Mouse (Mus musculus) layer of hippocampus, adult 2 months (tissue): ENCODE measurements around the gene Arhgap10. TPM values are rescaled to one million over a fixed set of nuclear protein-coding genes. Genes with fewer than 3 reads are reported as not detected.
A peak's percentile ranks its signal among the peaks of the same experiment; 100 is the strongest.

ENCODE experiments used
- DNase-seq, 2 experiments: peaks; one replicate each; pipeline ENCODE4 v3.0.0; 2022; ENCODE audit warnings: low spot score in 2 of 2
- H3K27ac ChIP-seq: fragments of 200-600 bp; 2 replicates; pipeline ENCODE4 v1.8.1; 2022
- H3K4me3 ChIP-seq: fragments of 200-600 bp; 2 replicates; pipeline ENCODE4 v1.8.1; 2022; ENCODE audit warnings: mild to moderate bottlenecking
- CTCF ChIP-seq: fragments of 200-600 bp; conservative IDR thresholded peaks from 2 replicates; pipeline ENCODE4 v1.8.1; 2022; ENCODE audit warnings: antibody characterized with exemption, mild to moderate bottlenecking, moderate library complexity
- total RNA-seq, 2 experiments: library from RNA; stranded (reverse); gene quantifications; 2 replicates each; pipeline ENCODE4 v1.2.3; 2021

Arhgap10 gene
- total RNA-seq, 2 experiments from 2014 or later = 8.3 to 11.2 TPM

DNA sequence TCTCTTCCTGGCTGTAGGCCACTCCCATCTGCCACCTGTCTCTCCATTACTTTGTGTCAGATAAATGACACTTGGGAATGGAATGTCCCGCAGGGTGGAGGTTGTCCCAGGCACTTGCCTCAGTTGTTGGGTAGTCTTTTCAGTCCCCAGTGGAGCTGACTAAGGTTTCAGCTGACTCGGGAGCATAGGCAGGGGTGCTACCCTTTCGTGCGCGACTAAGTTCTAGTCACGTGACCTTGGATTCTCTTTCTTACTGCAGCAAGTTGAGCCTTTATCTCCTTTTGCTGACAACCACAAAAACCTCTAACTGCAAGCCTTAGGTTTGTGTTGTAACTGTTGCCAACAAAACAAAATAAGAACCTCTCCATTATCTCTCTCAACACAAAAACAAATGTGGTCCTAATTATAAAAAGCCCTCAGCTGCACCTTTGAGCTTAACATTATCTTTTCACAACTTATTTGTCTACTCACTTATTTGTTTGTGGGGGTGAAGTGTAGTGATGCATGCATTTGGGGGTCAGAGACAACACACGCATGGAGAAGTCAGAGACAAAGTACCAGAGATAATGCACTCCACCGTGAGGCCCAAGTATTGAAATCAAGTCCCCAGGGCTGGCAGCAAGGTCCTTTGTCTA is 16.7 kb upstream of the Arhgap10 start:
- H3K27ac ChIP-seq = no peak overlapping the region
- TF ChIP-seq CTCF = no peak
- no peak for DNase-seq
- no peak overlapping the region for H3K4me3 ChIP-seq

DNA sequence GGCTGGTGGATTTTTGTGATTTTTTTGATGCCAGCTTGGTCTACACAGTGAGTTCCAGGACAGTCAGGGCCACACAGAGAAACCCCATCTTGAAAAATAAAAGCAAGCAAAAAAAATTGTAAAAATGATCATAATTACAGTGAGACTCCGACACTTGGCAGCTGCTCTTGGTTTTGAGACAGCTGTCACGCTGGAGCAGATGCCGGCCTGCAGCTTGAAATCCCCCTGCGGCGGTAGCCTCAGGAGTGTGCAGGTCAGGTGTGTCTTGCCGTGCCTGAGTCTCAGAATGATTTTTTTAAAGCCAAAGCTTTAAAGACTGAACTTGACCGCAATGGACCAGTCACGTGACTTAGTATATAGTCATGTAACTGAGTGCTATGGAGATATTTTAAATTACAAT is 8.4 kb upstream of the Arhgap10 start:
- Histone ChIP-seq H3K4me3 (no peak overlapping the region), H3K27ac (no peak overlapping the region)
- no peak for TF ChIP-seq CTCF
- DNase-seq = no peak

DNA sequence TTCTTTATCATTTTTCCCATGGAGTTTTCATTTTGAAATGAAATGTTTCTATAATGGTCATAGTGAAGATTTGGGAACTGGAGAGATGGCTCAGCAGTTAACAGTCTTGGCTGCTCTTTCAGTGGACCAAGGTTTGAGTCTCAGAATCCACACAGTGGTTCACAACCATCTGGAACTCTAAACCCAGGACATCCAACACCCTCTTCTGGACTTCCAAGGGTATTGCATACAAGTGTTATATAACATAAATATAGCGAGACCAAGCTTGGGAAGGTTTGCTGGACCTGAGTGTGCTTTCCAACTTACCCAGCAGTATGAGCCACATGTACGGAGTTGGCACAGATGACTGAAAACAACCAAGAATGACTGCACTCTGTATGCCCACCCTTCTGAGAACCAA is 7.2 kb upstream of the Arhgap10 start:
- TF ChIP-seq CTCF = peak; percentile 44
- Histone ChIP-seq H3K4me3 (no peak overlapping the region), H3K27ac (no peak overlapping the region)
- DNase-seq = no peak

DNA sequence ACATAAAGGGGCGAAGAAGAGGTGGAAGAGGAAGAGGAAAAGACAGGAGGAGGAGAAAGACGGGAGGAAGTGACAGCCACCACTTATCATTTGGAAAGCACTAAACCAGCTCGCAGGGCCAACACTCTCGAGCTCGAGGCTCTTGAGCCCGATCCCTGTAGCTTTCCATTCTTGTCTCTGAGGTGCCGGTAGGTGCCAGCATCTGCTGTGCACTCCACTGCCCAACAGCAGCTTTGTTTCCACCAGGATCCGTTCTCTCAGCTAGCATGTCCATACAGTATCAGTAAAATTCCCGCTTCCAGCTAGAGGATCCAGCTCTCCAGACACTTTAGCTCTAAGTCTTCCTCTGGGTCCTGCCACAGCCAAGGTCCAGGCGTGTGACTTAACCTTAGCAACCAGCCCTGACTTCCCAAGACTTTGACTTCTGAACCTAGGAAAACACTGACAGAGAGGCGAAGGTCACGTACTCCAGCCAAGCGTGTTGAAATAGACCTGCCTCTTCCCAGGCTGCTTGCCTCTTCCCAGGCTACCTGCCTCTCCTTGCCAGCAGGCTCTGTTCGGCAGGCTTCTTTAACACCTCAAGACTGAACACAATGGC is 6.4 kb upstream of the Arhgap10 start:
- Histone ChIP-seq H3K4me3 (no peak overlapping the region), H3K27ac (no peak overlapping the region)
- TF ChIP-seq CTCF = no peak
- no peak for DNase-seq

DNA sequence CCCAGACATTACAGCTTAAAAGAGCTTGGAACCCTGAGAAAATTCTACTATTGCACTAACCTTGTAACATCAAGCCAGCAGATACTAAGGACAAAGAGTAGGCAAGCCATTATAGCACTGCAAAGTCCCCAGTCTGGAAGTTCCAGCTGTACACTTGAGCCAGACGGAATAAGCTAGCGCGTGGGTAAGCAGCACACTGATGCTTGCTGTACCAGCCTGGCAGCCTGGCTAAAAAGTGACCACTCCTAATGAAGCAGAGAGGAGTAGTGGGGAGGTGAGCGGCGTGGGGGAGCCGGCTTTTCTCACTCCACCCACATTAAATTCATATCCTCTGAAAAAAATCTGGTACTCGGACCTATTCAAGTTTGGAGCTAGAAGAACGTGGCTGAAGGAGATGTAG is 5.2 kb upstream of the Arhgap10 start:
- no peak overlapping the region for H3K27ac ChIP-seq
- DNase-seq = no peak
- TF ChIP-seq CTCF = no peak
- H3K4me3 ChIP-seq = no peak overlapping the region

DNA sequence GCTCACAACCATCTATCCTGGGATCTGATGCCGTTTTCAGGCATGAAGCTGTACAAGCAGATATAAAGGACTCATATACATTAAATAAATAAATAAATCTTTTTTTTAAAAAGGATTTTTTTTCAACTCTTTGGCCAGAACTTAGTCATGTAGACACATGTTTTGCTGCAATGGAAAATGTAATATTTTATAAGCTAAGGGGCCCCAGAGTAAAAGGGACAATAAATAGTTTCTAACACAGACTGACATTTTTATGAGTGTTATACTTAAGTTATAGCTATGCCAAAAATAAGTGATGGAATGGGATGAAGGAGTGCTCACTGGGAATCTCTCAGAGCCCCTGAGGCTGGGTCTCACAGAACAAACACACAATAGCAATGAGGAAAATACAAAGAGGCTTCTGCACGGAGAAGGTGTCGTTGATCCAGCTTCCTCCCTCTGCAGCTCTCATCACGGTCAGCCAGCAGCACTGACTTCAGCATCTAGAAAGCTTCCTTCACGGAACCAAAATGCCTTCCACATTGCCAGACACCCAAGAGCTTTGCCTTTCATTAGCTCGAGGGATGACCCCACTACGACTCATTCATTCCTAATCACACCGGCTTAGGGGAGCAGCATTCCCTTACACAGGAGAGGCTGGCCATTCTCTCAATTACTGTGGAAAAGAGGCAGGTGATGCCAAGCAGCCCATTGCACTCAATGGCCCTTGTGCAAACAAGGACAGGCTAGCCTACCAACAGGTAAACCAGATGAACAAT is 3.5 kb upstream of the Arhgap10 start:
- Histone ChIP-seq H3K4me3 (no peak overlapping the region), H3K27ac (no peak overlapping the region)
- no peak for DNase-seq
- no peak for TF ChIP-seq CTCF

DNA sequence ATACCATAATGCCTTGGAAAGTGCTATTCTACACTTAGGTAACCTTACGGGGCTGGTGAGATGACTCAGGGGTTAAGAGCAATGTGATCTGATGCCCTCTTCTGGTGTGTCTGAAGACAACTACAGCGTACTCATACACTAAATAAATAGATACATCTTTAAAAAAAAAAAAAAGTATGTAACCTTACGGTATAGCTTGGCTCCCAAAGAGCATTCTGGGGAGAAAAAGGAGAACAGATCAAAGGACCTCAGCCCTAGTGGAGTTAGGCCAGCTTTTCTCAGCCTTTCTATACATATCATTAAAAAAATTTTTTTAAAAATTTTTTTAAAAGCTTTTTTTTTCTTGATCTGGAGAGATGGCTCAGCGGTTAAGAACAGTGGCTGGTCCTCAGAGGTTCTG is 2.8 kb upstream of the Arhgap10 start:
- TF ChIP-seq CTCF = peak; percentile 24; the same call in 1 of the 2 replicates
- H3K27ac ChIP-seq = no peak overlapping the region
- H3K4me3 ChIP-seq = no peak overlapping the region
- DNase-seq = no peak

DNA sequence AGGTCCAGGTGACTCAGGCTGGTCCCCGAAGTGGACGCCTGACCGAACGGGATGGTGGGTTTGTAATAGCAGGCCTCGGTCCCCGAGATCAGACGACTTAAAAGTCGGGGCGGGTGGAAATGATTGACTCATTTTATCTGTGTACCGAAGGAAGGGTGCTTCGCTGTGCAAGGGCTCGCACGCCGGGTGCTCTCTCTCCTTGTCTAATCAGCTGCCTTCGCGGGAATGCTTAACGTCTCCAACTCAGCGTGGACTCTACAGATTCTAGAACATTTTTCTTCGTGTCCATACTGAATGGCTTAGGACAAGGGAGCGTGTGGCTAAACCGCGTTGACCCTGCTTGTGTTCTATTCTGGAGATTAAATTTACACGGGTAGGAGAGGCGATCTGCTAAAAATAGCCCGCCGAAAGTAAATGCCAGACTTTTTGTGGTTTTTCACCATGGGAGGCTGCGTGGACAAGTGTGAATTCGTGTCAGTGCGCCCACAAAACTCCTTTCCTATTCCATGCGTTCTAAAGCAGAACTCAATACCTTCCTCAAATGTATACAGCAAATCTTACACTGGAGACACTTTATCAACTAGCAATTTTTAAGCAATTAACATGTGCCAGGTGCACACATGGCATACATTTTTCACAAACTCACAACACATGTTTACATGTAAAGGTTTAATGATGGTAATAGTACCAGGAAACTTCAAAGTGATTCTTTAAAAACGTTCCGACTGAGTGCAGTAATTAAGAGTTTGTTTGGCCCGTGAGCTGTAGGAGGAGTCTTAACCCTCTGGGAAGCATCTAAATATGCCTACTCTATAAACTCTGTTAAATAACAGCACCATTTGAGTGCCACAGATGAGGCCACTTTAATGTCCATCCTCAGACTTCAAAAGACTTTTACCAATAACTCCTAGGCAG is 705 bp upstream of the Arhgap10 start:
- DNase-seq = no peak
- peak overlapping the region; percentile 72; the same call in 1 of the 2 replicates for H3K27ac ChIP-seq
- peak overlapping the region; percentile 76 for H3K4me3 ChIP-seq
- no peak for TF ChIP-seq CTCF

DNA sequence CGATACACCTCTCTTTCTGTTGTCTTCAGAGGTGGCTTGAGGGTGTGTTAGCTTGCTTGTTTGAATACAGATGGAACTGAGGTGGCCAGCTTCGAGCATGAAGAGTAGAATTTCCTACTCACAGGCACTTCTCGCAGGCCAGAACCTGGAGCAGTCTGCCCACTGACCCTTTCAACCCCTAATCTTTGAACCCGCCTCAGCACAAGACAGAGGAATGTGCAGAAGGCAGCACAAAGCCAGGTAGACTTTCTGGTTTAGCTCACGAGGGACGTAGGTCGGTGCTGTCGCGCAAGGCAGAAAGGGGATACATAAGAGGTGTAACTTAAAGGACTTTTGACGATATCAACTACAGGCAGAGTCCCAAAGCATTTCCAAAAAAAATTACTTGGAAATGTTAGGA is 908 bp downstream of the Arhgap10 start:
- H3K4me3 ChIP-seq = peak overlapping the region; percentile 76
- no peak for DNase-seq
- TF ChIP-seq CTCF = no peak
- no peak overlapping the region for H3K27ac ChIP-seq

DNA sequence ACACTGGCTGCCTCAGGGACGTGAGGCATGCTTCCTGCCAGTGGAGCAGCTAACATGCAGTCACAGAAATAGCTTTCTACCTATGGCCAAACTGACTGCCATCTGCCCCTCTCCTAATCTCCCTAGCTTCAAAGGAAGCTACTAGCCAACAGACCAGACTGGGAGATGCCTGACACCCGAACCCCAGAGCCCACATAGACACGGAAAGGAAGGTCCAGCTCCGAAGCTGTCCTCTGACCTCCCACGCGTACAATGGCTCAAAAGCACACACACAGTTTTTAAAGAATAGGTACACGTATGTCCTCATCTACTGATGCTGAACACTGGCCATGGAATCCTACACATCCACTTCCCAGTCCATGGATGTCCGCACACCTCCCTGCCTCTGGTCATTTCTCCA is 2.0 kb downstream of the Arhgap10 start:
- no peak for TF ChIP-seq CTCF
- Histone ChIP-seq H3K27ac (no peak overlapping the region), H3K4me3 (no peak overlapping the region)
- DNase-seq = no peak

DNA sequence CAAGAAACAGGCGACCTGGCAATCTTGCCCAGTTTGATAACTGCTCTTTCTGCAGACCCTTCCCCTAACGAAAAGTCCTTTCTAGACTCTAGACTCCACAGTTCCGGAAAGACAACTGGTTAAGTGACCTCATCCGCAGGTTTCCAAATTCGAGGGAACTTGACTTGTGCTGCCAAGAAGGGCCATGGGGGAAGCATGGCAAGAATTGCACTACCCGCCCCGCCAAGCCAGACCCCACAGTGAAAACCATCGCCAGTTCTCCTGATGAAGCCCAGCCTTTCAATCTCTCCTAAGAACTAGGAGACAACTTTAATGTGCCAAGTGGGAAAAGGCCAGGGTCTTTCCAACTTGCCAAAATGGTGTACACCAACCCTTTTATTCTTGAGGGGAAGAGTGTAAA is 2.6 kb downstream of the Arhgap10 start:
- Histone ChIP-seq H3K27ac (no peak overlapping the region), H3K4me3 (no peak overlapping the region)
- DNase-seq = no peak
- TF ChIP-seq CTCF = no peak

DNA sequence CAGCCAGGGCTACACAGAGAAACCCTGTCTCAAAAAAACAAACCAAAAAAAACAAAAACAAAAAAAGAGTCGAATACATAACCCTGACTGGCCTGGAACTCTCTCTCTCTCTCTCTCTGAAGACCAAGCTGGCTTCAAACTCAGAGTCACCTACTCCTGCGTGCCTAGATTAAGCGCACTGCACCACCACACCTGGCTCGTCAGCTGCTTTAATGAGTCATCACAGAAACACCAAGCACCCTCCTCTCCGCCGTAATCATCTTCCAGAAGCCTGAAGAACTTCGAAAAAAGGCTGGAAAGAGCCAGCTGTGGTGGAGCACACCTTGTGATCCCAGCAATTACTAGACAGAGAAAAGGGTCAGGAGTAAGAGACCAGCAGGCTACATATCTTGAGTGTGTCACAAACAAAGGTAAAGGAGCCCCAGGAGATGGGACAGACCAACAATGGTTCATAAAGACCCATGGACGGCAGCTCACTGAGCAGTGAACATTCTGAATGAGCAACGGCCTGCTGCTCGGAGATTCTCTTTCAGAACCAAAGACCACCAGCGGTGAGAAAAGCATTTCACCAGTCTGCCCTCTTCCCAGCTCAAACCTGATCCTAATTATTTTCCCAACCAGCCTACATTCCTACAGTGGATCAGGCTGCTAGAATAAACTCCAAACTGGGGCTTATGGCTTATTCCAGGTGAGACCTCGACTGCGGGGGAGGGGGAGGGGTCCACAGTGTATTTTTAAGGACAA is 5.8 kb downstream of the Arhgap10 start:
- H3K4me3 ChIP-seq = no peak overlapping the region
- H3K27ac ChIP-seq = no peak overlapping the region
- no peak for DNase-seq
- TF ChIP-seq CTCF = no peak
